Mouse (Mus musculus) cerebellum, adult 2 months (tissue): Measurements from ENCODE around the gene Caln1. TPM values are rescaled to one million over a fixed set of nuclear protein-coding genes. Genes with fewer than 3 reads are reported as not detected.

Experiments used
- DNase-seq, 2 experiments: peaks; one replicate each; pipeline ENCODE4 v3.0.0; 2021
- H3K27ac ChIP-seq: fragments of 200-500 bp; 2 replicates; pipeline ENCODE4 v1.5.1; 2012; ENCODE audit warnings: low read length, control low read depth, inconsistent platforms; ENCODE audit not compliant: insufficient read depth
- H3K27me3 ChIP-seq: fragments of 200-500 bp; 2 replicates; pipeline ENCODE4 v1.6.1; 2012; ENCODE audit warnings: inconsistent platforms, mild to moderate bottlenecking, low read length, moderate library complexity; ENCODE audit not compliant: control insufficient read depth, insufficient read depth
- H3K4me1 ChIP-seq: fragments of 200-500 bp; 2 replicates; pipeline ENCODE4 v1.6.1; 2011; ENCODE audit warnings: low read length; ENCODE audit not compliant: control insufficient read depth, insufficient read depth
- H3K4me3 ChIP-seq: fragments of 200-500 bp; replicated peaks from 2 replicates; pipeline ENCODE3; 2011; ENCODE audit warnings: mild to moderate bottlenecking, low read depth, low read length, control low read depth; ENCODE audit not compliant: insufficient read depth
- CTCF ChIP-seq: fragments of 200-500 bp; IDR thresholded peaks from 2 replicates; pipeline ENCODE4 v1.5.1; 2011; ENCODE audit warnings: low read depth, mild to moderate bottlenecking, control low read depth, low read length, moderate library complexity, borderline replicate concordance; ENCODE audit not compliant: insufficient read depth
- POLR2A ChIP-seq: fragments of 200-500 bp; IDR thresholded peaks from 2 replicates; pipeline ENCODE4 v1.6.1; 2011; ENCODE audit warnings: low read length, control low read depth, borderline replicate concordance; ENCODE audit not compliant: insufficient read depth
- WGBS: fragments of 180-500 bp; shearing (Covaris S2); methylation state at CpG from one replicate; pipeline ENCODE4 v1.1.7; 2018; 5-methylcytosine and 5-hydroxymethylcytosine counted together
- polyA plus RNA-seq: library from polyadenylated mRNA; depleted of rRNA; stranded (reverse); fragments of >200 nt; gene quantifications from 2 replicates; pipeline ENCODE4 v1.2.3, GENCODE M21; 2012

The Caln1 gene
- polyA plus RNA-seq, 1 experiment, result 123 TPM

DNA sequence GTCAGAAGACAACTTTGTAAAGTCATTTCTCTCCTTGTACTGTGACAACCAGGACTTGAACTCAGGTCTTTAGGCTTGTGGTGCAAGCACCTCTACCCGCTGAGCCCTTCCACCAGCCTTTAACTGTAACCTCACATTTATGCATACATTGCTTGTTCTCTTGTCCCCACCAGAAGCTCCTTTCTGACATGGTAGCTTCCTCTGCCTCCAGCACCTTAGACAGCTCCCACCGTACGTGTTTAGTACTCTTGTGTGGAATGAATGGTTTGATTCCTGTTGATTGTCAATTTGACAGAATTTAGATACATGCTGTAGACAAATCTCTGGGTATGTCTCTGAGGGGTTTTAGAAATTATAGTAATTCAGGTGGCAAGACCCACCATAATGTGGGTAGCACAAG lies 5.5 kb upstream of the Caln1 start:
- TF ChIP-seq POLR2A (no peak), CTCF (no peak)
- Histone ChIP-seq H3K4me3 (no peak overlapping the region), H3K27me3 (no peaks in the 10 kb centered on the region), H3K27ac (no peak overlapping the region), H3K4me1 (peaks cover 10% of the 10 kb centered on the region)
- DNase-seq, result no peak
- WGBS, result 87% methylated on average over 3 of the region's 3 CpGs

DNA sequence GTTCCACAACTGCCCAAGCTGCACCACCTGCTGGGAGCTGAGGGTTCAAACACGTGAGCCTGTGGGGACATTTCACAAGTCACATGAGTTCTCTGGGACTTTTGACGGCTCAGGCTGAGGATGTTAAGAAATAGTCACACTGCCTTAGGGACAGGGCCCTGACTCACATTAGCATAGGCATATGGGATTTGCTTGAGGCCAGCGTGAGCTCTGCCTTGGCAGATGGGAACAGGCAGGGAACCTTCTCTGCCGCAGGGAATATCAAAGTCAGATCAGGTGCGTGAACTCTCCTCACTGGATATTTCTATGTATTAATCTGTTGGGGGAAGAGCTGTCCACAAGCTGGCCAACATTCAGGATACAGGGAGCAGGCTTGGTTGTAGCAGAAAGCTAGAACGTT lies 1.0 kb upstream of the Caln1 start:
- H3K4me1 ChIP-seq, result peaks cover 16% of the 10 kb centered on the region
- peak overlapping the region; percentile 8 for H3K4me3 ChIP-seq
- no peaks in the 10 kb centered on the region for H3K27me3 ChIP-seq
- 12% methylated on average over 6 of the region's 6 CpGs for WGBS
- DNase-seq, result peak; percentile 87 to 93
- H3K27ac ChIP-seq, result peak overlapping the region; percentile 92
- TF ChIP-seq POLR2A (peak; percentile 33; the same call in 1 of the 2 replicates), CTCF (no peak)

DNA sequence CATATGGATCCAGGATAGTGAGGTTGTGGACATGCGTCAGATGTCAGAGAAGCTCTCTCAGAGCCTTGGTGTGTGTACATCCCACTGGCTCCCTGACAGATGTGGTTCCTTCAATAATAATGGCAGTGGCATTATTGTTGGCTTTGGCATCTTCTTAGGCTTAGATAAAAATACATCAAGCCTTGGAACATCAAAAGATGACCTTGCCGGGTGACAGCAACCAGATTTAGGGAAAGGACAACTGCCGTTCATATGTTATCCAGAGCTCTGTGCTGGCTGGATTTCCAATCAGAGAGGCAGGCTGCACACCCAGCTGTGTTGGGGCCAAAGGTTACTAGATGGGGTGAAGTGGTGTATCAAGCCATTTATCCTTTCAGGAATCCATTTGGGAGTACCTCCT lies 6.2 kb downstream of the Caln1 start:
- no peak for TF ChIP-seq POLR2A
- no peak for TF ChIP-seq CTCF
- Histone ChIP-seq H3K27ac (no peak overlapping the region), H3K4me3 (no peak overlapping the region), H3K27me3 (no peaks in the 10 kb centered on the region), H3K4me1 (peaks cover 15% of the 10 kb centered on the region)
- WGBS, result 86% methylated on average over 3 of the region's 3 CpGs
- no peak for DNase-seq

DNA sequence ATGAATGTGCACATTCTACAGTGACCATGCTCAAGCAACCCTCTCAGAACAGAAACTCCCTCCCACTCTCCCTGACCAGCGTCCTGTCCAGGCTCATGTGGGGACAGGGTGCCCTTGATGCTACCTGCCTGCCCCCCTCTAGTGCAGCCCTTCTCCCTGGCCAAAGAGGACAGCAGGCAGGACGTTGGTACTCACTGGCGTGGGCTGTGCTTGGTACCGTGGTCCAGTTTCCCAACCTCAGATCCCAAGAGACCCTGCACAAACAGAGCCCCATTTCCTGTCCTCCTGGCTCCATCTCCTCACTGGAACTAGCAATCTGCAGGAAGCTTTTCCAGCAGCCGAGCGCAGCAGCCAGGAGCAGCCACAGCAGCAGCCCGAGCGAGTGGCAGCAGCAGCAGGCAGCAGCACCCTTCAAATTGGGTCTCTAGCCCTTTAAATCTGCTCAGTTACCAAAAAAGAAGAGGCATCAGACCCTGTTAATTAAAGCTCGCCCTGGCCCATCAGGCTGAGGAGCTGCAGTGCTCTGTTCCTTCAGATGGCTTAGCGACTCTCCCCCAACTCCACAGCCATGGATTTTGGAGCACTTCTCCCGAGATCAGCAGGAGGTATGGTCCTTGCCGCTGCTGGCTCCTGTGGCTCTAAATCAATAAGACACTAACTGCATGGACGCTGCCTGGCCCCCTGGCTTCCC lies 15.1 kb downstream of the Caln1 start, which contains the start of gene A330070K13Rik:
Gene A330070K13Rik (minus strand): TSS at position 410 of the 691 bp plus-strand sequence.
- TF ChIP-seq POLR2A, result peak; percentile 42; the same call in 1 of the 2 replicates
- no peak for TF ChIP-seq CTCF
- Histone ChIP-seq H3K27ac (peak within 1 kb of the TSS; percentile 85), H3K4me3 (peak within 1 kb of the TSS; percentile 75), H3K4me1 (peaks cover 45% of the 10 kb centered on the region), H3K27me3 (no peaks in the 10 kb centered on the region)
- 2% methylated on average over 13 of the region's 13 CpGs for WGBS
- DNase-seq, result peak; percentile 58 to 68

DNA sequence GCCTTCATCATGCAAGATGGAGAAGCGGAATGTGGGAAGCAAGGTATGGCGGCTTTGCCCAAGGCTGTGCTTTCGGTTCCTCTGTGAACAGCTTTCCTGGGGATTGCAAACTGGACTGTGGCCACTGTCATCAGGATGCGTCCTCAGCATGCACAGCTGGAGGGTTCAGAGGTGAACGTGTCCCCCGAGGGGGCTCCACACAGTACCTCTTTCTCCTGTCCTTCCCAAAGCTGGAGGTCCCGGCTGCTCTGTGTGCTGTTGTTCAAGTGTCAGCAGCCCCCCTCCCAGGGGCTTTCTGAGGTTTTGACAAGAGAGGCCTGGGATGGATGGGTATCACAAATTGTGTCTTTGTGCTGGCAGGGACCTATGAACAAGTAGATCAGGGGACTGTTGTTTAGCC lies 17.2 kb downstream of the Caln1 start:
- Histone ChIP-seq H3K4me3 (no peak overlapping the region), H3K27me3 (no peaks in the 10 kb centered on the region), H3K27ac (peak overlapping the region; percentile 68), H3K4me1 (peaks cover 38% of the 10 kb centered on the region)
- DNase-seq, result no peak
- 66% methylated on average over 7 of the region's 7 CpGs for WGBS
- TF ChIP-seq POLR2A, result no peak
- no peak for TF ChIP-seq CTCF

DNA sequence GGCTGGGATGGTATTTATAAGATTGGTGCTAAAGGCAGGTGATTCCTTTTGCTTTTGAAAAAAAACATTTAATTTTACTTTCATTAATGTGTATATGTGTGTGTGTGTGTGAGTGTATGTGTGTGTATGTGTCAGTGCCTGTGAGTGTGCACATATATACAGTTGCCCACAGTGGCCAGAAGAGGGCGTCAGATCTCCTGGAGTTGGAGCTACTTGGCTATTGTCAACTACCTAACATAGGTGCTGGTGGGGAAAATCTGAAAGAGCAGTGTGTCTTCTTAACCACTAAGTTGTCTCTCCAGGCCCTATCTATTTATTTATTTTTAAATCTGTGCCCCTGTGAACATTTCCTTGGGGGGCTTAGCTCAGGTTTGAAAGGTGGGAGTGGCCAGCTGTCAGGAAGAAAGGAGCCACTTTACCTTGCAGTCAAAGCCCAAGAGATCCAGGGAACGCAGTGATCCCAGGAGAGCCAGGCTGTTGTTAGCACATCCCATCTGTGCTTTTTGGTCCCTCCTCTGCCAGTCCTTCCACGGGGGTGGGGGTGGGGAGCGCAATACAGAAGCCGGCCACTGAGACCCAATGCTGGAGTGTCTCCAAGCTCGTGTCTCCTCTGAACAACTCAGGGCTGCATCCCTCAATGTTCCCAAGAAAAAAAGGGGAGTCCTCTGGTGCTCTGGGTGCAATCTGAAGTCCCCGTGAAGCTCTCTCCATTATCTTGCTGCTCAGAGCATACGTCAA lies 24.5 kb downstream of the Caln1 start:
- Histone ChIP-seq H3K27me3 (no peaks in the 10 kb centered on the region), H3K4me3 (no peak overlapping the region), H3K27ac (peak overlapping the region; percentile 82), H3K4me1 (peaks cover 23% of the 10 kb centered on the region)
- TF ChIP-seq POLR2A (no peak), CTCF (peak; percentile 14; the same call in 1 of the 2 replicates)
- DNase-seq, result no peak
- WGBS, result 24% methylated on average over 8 of the region's 8 CpGs

DNA sequence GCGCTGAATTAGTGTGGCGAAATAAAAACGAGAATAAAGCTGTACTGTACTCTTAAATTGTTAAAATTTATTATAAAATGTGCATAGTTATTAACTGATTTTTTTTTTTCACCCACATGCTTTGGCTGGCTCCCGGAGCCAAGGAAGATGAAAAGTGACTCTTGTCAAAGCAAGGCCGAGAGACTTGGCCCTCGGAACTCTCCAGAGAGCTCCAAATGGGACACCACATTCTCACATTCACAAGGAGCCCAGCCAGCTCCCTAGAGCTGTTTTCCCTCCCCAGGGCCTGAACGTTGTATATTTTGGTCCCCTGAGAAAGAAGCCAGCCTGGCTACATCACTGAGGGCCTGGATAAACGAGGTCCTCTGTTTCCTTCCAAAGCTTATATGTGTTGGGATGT lies 25.1 kb downstream of the Caln1 start:
- WGBS, result 27% methylated on average over 8 of the region's 8 CpGs
- DNase-seq, result peak in 1 of 2 experiments; percentile 43
- Histone ChIP-seq H3K27me3 (no peaks in the 10 kb centered on the region), H3K27ac (peak overlapping the region; percentile 82; the same call in 1 of the 2 replicates), H3K4me3 (no peak overlapping the region), H3K4me1 (peaks cover 23% of the 10 kb centered on the region)
- no peak for TF ChIP-seq POLR2A
